Mouse (Mus musculus) thymus, adult 2 months (tissue): Measurements from ENCODE around the gene Scd2. TPM values are rescaled to one million over a fixed set of nuclear protein-coding genes. Genes with fewer than 3 reads are reported as not detected.
"Not testable (repeated sequence)": the region's sequence is repeated elsewhere in the genome, so short reads cannot be mapped to it uniquely, and the experiment has no call there.

ENCODE experiments used
- DNase-seq: peaks from one replicate; pipeline ENCODE4 v3.0.0; 2021
- H3K27ac ChIP-seq: fragments of 200-500 bp; 2 replicates; pipeline ENCODE4 v1.5.1; 2012; ENCODE audit warnings: low read length, control low read depth; ENCODE audit not compliant: control insufficient read depth, insufficient read depth
- H3K27me3 ChIP-seq: fragments of 200-500 bp; 2 replicates; pipeline ENCODE4 v1.6.1; 2012; ENCODE audit warnings: mild to moderate bottlenecking, low read length, moderate library complexity, mixed read lengths; ENCODE audit not compliant: control insufficient read depth, insufficient read depth
- H3K36me3 ChIP-seq: fragments of 200-500 bp; 2 replicates; pipeline ENCODE4 v1.6.1; 2012; ENCODE audit warnings: mild to moderate bottlenecking, low read length, moderate library complexity; ENCODE audit not compliant: control insufficient read depth, insufficient read depth
- H3K4me1 ChIP-seq: fragments of 200-500 bp; replicated peaks from 2 replicates; pipeline ENCODE4 v1.6.1; 2012; ENCODE audit warnings: low read length; ENCODE audit not compliant: control insufficient read depth, insufficient read depth
- H3K4me3 ChIP-seq: fragments of 200-500 bp; 2 replicates; pipeline ENCODE4 v1.5.1; 2012; ENCODE audit warnings: mild to moderate bottlenecking, low read length, control low read depth, moderate library complexity; ENCODE audit not compliant: control insufficient read depth, insufficient read depth
- CTCF ChIP-seq: fragments of 200-500 bp; IDR thresholded peaks from 2 replicates; pipeline ENCODE4 v1.5.1; 2012; ENCODE audit warnings: mild to moderate bottlenecking, control low read depth, low read length, moderate library complexity, borderline replicate concordance; ENCODE audit not compliant: control insufficient read depth, poor library complexity, insufficient read depth; ENCODE audit errors: extremely low read depth
- POLR2A ChIP-seq: fragments of 200-500 bp; IDR thresholded peaks from 2 replicates; pipeline ENCODE4 v1.6.1; 2012; ENCODE audit warnings: mild to moderate bottlenecking, low read length, control low read depth, moderate library complexity; ENCODE audit not compliant: control insufficient read depth, poor library complexity, insufficient read depth; ENCODE audit errors: extremely low read depth
- WGBS: fragments of 180-500 bp; shearing (Covaris S2); methylation state at CpG from one replicate; pipeline ENCODE4 v1.1.7; 2018; 5-methylcytosine and 5-hydroxymethylcytosine counted together
- polyA plus RNA-seq: library from polyadenylated mRNA; depleted of rRNA; stranded (reverse); fragments of >200 nt; gene quantifications from 2 replicates; pipeline ENCODE4 v1.2.3, GENCODE M21; 2012

The Scd2 gene
- polyA plus RNA-seq, 1 experiment, result 261 TPM

- Histone ChIP-seq H3K4me3 (no peak overlapping the region), H3K27ac (no peak overlapping the region), H3K36me3 (peaks cover 67% of the 10 kb centered on the region), H3K4me1 (no peaks in the 10 kb centered on the region; the same call in none of the 2 replicates), H3K27me3 (no peaks in the 10 kb centered on the region)
- no peak for DNase-seq
- TF ChIP-seq CTCF (no peak), POLR2A (no peak)
- 87% methylated on average over 9 of the region's 9 CpGs for WGBS
Measured at GRCm38 (mm10) chr19:44307101-44307914, 13.8 kb downstream of the Scd2 start.

DNA sequence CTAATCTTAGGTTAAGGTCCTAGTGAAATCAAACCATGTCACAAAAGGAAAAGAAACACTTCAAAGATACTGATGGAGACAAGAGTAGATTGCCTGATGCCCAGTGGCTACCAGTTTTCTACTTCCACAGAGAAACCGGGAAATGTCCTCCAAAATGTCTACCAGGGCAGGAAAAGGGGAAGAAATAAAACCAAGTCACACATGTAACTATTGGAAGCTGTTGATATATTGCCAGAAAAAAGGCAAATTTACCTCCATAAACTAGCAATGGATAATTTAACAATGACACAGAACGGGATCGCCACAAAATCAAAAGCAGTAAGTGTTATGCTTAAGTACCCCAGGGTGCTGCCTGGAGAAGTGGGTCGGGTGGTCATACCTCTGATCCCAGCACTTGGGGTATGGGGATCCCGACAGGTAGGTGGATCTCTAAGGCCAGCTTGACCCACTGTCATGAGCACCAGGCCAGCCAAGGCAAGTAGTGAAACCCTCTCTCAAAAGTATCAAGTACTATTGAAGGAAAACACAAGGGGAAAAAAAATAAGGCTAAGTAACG, 14.5 kb downstream of the Scd2 start:
- H3K4me3 ChIP-seq, result no peak overlapping the region
- DNase-seq, result no peak
- no peak overlapping the region for H3K27ac ChIP-seq
- H3K36me3 ChIP-seq, result peaks cover 60% of the 10 kb centered on the region
- H3K4me1 ChIP-seq, result no peaks in the 10 kb centered on the region; the same call in none of the 2 replicates
- TF ChIP-seq POLR2A (no peak), CTCF (no peak)
- 95% methylated on average over 6 of the region's 6 CpGs for WGBS
- no peaks in the 10 kb centered on the region for H3K27me3 ChIP-seq

DNA sequence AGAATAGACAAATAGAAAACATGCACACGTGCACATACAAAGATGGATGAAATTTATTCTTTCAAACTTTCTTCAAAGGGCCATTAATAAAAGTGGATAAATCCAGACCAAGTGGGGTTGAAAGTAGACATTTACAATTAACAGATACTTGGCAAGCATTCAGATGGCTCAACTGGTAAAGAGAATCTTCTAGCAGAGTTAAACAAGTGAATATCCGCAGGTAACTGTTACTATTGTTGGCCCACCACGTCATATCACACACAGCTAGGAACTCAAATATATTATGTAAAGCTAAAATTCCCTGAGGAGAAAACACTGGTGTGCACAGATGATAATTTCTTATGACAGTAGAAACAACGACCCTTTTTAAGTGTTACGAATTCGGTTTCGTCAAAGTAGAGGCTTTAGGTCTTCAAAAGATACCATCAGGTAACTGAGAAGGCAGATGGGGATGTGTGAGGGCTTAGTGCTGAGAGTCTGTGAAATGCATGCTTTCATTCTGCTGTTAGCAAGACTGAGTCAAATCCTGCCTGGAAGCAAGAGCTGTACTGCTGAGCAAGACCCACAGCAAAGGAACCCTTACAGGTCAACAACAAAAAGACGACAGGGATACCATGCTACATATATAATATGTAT, 15.3 kb downstream of the Scd2 start:
- no peak for DNase-seq
- WGBS, result 93% methylated on average over 8 of the region's 8 CpGs

DNA sequence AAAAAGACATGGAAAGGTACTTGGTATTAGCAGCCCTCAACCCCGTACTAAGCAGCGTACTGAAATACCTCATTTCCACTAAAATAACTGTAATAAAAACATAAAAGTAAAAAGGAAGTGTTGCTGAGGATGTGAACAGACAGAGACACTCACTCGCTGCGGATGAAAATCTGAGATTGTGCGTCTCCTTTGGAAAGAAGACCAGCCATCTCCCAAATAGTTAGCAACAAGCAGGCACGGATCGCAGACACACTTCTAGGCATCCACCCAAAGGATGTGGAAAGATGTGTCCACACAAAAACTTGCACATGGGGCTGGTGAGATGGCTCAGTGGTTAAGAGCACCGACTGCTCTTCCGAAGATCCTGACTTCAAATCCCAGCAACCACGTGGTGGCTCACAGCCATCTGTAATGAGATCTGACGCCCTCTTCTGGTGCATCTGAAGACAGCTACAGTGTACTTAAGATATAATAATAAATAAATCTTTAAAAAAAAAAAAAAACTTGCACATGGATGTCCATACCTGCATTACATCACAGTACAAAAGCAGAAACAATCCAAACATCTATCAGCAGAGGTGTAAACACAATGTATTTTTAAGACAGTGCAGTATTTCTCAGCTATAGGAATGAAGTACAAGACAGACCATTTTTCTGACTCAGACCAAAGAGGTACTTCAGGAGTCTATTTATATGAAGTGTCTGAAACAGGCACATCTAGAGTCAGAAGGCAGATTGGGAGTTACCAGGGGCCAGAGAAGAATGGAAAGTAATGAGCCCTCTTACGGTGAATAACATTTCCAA, 16.1 kb downstream of the Scd2 start:
- 90% methylated on average over 12 of the region's 12 CpGs for WGBS
- H3K27me3 ChIP-seq, result no peaks in the 10 kb centered on the region
- peaks cover 44% of the 10 kb centered on the region for H3K36me3 ChIP-seq
- no peak overlapping the region for H3K27ac ChIP-seq
- TF ChIP-seq CTCF, result no peak
- no peak for TF ChIP-seq POLR2A
- peaks cover 4% of the 10 kb centered on the region for H3K4me1 ChIP-seq
- no peak for DNase-seq
- no peak overlapping the region for H3K4me3 ChIP-seq

More for the DNA sequence above, 15.3 kb downstream of the Scd2 start:
- Histone ChIP-seq H3K27me3 (no peaks in the 10 kb centered on the region), H3K27ac (no peak overlapping the region), H3K4me3 (no peak overlapping the region), H3K4me1 (no peaks in the 10 kb centered on the region; the same call in none of the 2 replicates), H3K36me3 (peaks cover 53% of the 10 kb centered on the region)
- TF ChIP-seq CTCF, result no peak
- no peak for TF ChIP-seq POLR2A

DNA sequence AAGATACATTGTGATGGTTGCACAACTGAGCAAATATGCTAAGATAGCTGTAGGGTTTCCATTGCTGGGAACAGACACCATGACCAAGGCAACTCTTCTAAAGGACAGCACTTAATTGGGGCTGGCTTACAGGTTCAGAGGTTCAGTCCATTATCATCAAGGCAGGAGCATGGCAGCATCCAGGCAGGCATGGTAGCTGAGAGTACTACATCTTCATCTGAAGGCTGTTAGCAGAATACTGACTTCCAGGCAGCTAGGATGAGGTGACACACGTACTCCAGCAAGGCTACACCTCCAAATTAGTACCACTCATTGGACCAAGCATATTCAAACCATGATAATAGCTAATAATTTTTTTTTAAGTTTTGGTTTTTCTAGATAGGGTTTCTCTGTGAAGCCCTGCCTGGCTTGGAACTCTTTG, 16.7 kb downstream of the Scd2 start:
- H3K4me1 ChIP-seq, H3K27ac ChIP-seq, H3K27me3 ChIP-seq, H3K4me3 ChIP-seq, DNase-seq: not testable (repeated sequence)
- WGBS, result 97% methylated on average over 1 of the region's 1 CpGs
- peaks cover 38% of the 10 kb centered on the region for H3K36me3 ChIP-seq

DNA sequence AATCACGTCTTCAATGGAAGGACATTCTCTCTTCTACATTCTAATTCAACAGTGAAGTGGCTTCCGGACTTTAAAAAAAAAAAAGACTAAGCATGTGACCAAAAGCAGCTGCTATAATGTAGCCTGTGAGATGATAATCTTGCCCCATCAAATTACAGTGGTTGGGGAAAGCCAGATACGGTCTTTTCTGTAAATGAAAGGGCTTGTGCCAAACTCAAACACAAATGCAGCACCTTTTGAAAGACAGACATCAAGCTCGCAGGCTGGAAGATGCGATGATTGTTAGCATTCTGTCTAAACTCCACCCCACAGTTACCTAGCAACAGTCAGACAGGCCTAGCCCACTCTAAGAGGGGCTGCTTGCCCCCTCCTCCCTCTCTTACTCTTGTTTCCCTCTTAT, 17.3 kb downstream of the Scd2 start:
- WGBS, result 57% methylated on average over 5 of the region's 5 CpGs

More for the DNA sequence above, 17.3 kb downstream of the Scd2 start:
- Histone ChIP-seq H3K27ac (no peak overlapping the region), H3K4me3 (no peak overlapping the region), H3K27me3 (no peaks in the 10 kb centered on the region), H3K4me1 (peaks cover 4% of the 10 kb centered on the region), H3K36me3 (peaks cover 32% of the 10 kb centered on the region)
- TF ChIP-seq CTCF (no peak), POLR2A (no peak)
- no peak for DNase-seq
